Mouse (Mus musculus) testis, adult 2 months (tissue): ENCODE results near the gene Zbtb41.

Experiments
- CTCF ChIP-seq: fragments of 200-500 bp; IDR thresholded peaks from 2 replicates; pipeline ENCODE4 v1.5.1; 2012; ENCODE audit warnings: low read depth, mild to moderate bottlenecking, inconsistent platforms, low read length, moderate library complexity; ENCODE audit not compliant: control insufficient read depth, insufficient read depth, insufficient replicate concordance
- POLR2A ChIP-seq: fragments of 200-500 bp; IDR thresholded peaks from 2 replicates; pipeline ENCODE4 v1.6.1; 2012; ENCODE audit warnings: low read depth, mild to moderate bottlenecking, inconsistent platforms, low read length, moderate library complexity; ENCODE audit not compliant: control insufficient read depth

DNA sequence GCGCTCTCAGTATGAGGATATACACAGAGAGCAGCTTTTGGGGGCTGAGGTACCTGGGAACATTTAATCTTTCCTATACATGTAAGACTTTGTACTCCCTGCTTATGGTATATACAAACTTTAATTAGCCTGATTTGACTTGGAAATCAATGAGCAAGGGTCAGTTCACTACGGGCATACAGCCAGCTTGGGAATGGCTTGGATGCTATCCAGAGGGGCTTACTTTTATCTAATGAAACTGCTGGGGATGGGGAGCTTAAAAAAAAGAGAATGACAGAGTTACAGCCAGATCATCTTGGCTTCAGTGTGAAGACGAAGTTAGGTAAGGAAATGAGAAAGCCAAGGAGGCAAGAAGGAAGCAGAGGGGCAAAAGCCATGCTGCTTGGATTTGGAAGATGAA lies 2.9 kb downstream of the Zbtb41 start:
- no peak for TF ChIP-seq POLR2A
- no peak for TF ChIP-seq CTCF
